Mouse (Mus musculus) forebrain, embryonic 16.5 days (tissue): ENCODE measurements around the gene Cyth3. TPM values are rescaled to one million over a fixed set of nuclear protein-coding genes. Genes with fewer than 3 reads are reported as not detected.

ENCODE experiments used
- ATAC-seq: fragments of 200-750 bp; cut with Nextera tagmentation; 2 replicates; pipeline ENCODE4 v1.8.0; 2017; ENCODE audit warnings: mild to moderate bottlenecking, moderate library complexity
- H3K27ac ChIP-seq: fragments of 300-500 bp; sonication (generic); 2 replicates; pipeline ENCODE4 v1.5.1; 2014; ENCODE audit warnings: low read length, control low read depth
- H3K27me3 ChIP-seq: fragments of 300-500 bp; sonication (generic); replicated peaks from 2 replicates; pipeline ENCODE4 v1.6.1; 2014; ENCODE audit warnings: low read length; ENCODE audit not compliant: control insufficient read depth, insufficient read depth
- H3K36me3 ChIP-seq: fragments of 300-500 bp; sonication (generic); 2 replicates; pipeline ENCODE4 v1.6.1; 2014; ENCODE audit not compliant: control insufficient read depth, insufficient read depth
- H3K4me1 ChIP-seq: fragments of 300-500 bp; sonication (generic); replicated peaks from 2 replicates; pipeline ENCODE4 v1.6.1; 2014; ENCODE audit warnings: low read length; ENCODE audit not compliant: control insufficient read depth, insufficient read depth
- H3K4me2 ChIP-seq: fragments of 300-500 bp; sonication (generic); 2 replicates; pipeline ENCODE4 v1.6.1; 2014; ENCODE audit warnings: mild to moderate bottlenecking, low read length, control low read depth
- H3K4me3 ChIP-seq: fragments of 300-500 bp; sonication (generic); replicated peaks from 2 replicates; pipeline ENCODE4 v1.5.1; 2014; ENCODE audit warnings: mild to moderate bottlenecking, low read length, control low read depth
- H3K9ac ChIP-seq: fragments of 300-500 bp; sonication (generic); replicated peaks from 2 replicates; pipeline ENCODE4 v1.6.1; 2014; ENCODE audit warnings: low read depth, low read length, control low read depth
- H3K9me3 ChIP-seq: fragments of 300-500 bp; sonication (generic); 2 replicates; pipeline ENCODE4 v1.6.1; 2016; ENCODE audit warnings: low read length; ENCODE audit not compliant: control insufficient read depth
- WGBS: fragments of 180-500 bp; shearing (Covaris S2); extraction: QIAGEN DNeasy Blood & Tissue Kit; methylation state at CpG from one replicate; pipeline ENCODE4 v1.1.7; 2014; 5-methylcytosine and 5-hydroxymethylcytosine counted together
- polyA plus RNA-seq: library from polyadenylated mRNA; unstranded; fragments of >200 nt; fragmentation: Nextera tagmentation; extraction: Ambion mirVana; gene quantifications from 2 replicates; pipeline ENCODE4 v1.2.1, GENCODE M21; 2015

The Cyth3 gene
- polyA plus RNA-seq, 1 experiment from 2014 or later: 48.8 TPM

GRCm38 (mm10) chr5:143630214-143630613, 8.0 kb downstream of the Cyth3 start:
- Histone ChIP-seq H3K4me1 (peaks cover 12% of the 10 kb centered on the region), H3K4me3 (no peak overlapping the region), H3K9me3 (no peaks in the 10 kb centered on the region), H3K4me2 (no peak overlapping the region), H3K36me3 (no peaks in the 10 kb centered on the region), H3K9ac (no peak overlapping the region), H3K27ac (no peak overlapping the region), H3K27me3 (no peaks in the 10 kb centered on the region)
- WGBS: 94% methylated on average over 3 of the region's 3 CpGs
- ATAC-seq: no peak

- 91% methylated on average over 8 of the region's 8 CpGs for WGBS
- Histone ChIP-seq H3K9me3 (no peaks in the 10 kb centered on the region), H3K27ac (no peak overlapping the region), H3K4me1 (peaks cover 12% of the 10 kb centered on the region), H3K4me2 (no peak overlapping the region), H3K9ac (no peak overlapping the region), H3K27me3 (no peaks in the 10 kb centered on the region), H3K36me3 (no peaks in the 10 kb centered on the region), H3K4me3 (no peak overlapping the region)
- no peak for ATAC-seq
These were observed 8.5 kb downstream of the Cyth3 start for GRCm38 (mm10) chr5:143630738-143631137.

- Histone ChIP-seq H3K9me3 (no peaks in the 10 kb centered on the region), H3K4me3 (no peak overlapping the region), H3K36me3 (no peaks in the 10 kb centered on the region), H3K4me1 (peaks cover 10% of the 10 kb centered on the region), H3K27me3 (no peaks in the 10 kb centered on the region), H3K4me2 (no peak overlapping the region), H3K9ac (no peak overlapping the region), H3K27ac (no peak overlapping the region)
- WGBS: 87% methylated on average over 8 of the region's 8 CpGs
- no peak for ATAC-seq
These were observed 9.3 kb downstream of the Cyth3 start for GRCm38 (mm10) chr5:143631559-143631958.

DNA sequence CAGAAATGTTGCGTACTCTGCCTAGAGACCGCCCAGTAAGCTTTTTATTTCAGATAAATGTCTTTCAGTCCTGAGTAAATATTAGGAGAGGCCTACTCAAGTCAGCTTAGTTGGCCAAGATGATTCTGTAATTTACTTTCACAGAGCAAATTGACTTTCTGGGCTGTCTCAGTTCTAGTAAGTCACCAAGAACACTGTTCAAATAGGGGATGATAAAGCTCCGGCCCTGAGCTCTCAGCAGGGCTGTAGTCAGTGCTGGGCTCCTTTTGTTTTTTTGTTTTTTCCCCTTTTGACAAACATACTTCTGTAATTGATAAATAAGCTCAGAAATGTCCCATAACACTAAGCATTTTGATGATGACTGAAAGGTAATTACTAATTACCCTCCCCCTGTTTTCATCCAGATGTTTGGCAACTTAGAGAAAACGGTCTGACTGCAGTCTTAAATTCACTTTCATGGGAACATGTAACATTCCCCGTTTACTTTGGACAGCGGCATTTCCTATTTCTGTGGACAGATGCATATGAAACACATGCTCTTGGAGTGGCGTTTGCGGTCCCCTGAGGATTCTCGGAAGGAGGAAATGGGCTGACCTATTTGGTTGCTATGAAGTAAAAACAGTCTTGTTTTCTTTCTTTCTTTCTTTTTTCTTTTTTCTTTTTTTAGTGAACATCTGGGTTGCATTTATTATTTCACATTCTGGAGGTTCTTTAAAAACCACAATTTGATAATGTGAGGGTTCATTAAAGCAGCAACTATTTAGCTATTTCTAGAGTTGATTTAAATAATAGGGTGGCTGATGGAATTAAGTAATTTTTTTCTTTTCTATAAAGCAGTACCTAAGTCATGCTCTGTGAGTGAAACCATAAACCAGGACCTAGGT, 10.7 kb downstream of the Cyth3 start:
- H3K9ac ChIP-seq: no peak overlapping the region
- no peaks in the 10 kb centered on the region for H3K9me3 ChIP-seq
- H3K27ac ChIP-seq: no peak overlapping the region
- WGBS: 74% methylated on average over 9 of the region's 9 CpGs
- no peaks in the 10 kb centered on the region for H3K27me3 ChIP-seq
- ATAC-seq: no peak
- H3K36me3 ChIP-seq: no peaks in the 10 kb centered on the region
- H3K4me3 ChIP-seq: no peak overlapping the region
- H3K4me2 ChIP-seq: no peak overlapping the region
- H3K4me1 ChIP-seq: peaks cover 12% of the 10 kb centered on the region

DNA sequence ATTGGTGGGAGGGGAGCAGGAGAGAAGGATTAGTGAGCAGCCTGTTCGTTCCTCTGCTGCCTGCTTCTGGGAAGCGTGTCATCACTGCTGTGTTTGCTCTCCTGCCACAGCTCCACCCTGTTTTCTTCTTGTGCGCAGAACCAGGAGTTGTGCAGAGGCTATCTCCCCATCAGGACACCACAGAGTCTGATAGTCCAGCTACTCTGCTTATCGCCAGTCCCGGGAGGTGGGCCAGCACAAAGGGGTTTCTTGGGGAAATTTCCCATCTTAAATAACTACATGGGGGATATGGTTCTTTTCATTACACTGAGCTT, 11.3 kb downstream of the Cyth3 start:
- Histone ChIP-seq H3K27me3 (no peaks in the 10 kb centered on the region), H3K9ac (no peak overlapping the region), H3K27ac (peak overlapping the region; percentile 0; the same call in 1 of the 2 replicates), H3K4me2 (no peak overlapping the region), H3K9me3 (no peaks in the 10 kb centered on the region), H3K4me1 (peaks cover 15% of the 10 kb centered on the region), H3K36me3 (no peaks in the 10 kb centered on the region), H3K4me3 (no peak overlapping the region)
- ATAC-seq: no peak
- WGBS: 52% methylated on average over 5 of the region's 5 CpGs

DNA sequence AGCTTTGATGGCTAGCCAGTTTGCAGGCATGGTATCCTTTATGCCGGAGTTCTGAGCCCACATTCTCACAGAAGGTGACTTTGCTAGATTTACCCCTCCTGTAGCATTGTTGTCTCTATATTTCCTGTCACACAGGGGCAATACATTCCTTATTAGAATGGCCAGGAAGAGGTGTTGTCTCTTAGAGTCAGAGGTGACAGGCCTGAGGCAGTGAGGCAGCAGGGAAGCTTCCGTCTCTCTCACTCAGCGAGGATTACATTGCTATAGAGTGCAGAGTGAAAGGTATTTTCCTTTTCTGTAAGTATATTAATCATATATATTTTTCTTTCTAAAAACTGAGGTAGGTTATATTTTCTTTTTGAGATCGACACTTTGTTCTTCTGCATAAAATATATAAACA, 11.6 kb downstream of the Cyth3 start:
- Histone ChIP-seq H3K27me3 (no peaks in the 10 kb centered on the region), H3K9ac (no peak overlapping the region), H3K36me3 (no peaks in the 10 kb centered on the region), H3K4me3 (no peak overlapping the region), H3K4me1 (peaks cover 15% of the 10 kb centered on the region), H3K27ac (peak overlapping the region; percentile 0; the same call in 1 of the 2 replicates), H3K9me3 (no peaks in the 10 kb centered on the region), H3K4me2 (no peak overlapping the region)
- no peak for ATAC-seq
- WGBS: 80% methylated on average over 4 of the region's 4 CpGs

DNA sequence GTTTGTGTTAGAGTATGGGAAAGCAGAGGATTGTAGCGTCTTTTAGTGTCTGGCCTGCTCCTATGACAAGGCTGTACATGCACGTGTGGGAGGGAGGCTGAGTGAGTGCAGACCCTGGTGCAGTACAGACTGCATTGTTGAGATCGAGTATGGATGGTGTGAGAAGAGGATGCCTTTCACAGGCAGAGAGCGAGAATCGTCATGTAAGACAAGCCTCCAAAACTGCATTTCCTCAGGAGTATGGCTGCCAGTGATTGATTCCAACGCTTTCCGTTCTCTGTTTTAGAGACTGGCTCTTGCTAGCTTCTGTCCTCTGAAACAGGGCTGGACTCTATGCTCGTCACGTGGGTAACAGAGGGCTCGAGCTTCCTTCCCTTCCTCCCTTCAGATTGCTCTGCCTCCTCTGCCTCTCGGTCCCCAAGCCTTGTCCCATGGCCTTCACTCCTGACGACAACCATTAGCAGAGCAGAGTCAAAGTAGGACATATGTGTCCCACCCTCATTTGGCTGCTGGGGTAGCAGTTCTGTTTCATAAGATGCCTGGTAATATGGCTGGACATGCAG, 12.4 kb downstream of the Cyth3 start:
- ATAC-seq: no peak
- no peak overlapping the region; the same call in 1 of the 2 replicates for H3K4me2 ChIP-seq

DNA sequence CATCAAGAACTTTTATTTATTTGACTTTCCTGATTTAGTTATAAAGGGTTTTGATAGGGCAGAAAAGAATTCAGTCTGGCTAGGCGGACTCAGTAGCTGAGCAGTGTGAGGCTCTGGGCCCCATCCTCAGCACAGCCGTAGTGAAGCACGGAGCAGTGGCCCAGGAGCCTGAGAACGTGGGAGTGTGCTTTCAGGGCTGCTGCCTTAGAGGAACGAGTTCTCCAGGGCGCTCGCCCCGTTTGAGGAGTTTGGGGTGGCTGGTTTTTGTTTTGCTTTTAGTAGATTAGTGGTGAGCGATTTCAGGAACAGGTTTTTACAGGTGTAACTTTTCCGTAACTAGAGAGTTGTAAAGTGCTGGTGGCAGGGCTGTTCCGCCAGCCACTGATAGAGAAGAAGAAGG, 13.1 kb downstream of the Cyth3 start:
- Histone ChIP-seq H3K36me3 (no peaks in the 10 kb centered on the region), H3K9ac (no peak overlapping the region), H3K4me1 (peaks cover 15% of the 10 kb centered on the region), H3K4me2 (no peak overlapping the region), H3K27me3 (no peaks in the 10 kb centered on the region), H3K9me3 (no peaks in the 10 kb centered on the region), H3K4me3 (no peak overlapping the region), H3K27ac (no peak overlapping the region)
- no peak for ATAC-seq
- 81% methylated on average over 11 of the region's 11 CpGs for WGBS

More for the DNA sequence above, 12.4 kb downstream of the Cyth3 start:
- Histone ChIP-seq H3K4me3 (no peak overlapping the region), H3K9ac (peak overlapping the region; percentile 15; the same call in 1 of the 2 replicates), H3K9me3 (no peaks in the 10 kb centered on the region), H3K4me1 (peaks cover 15% of the 10 kb centered on the region), H3K36me3 (no peaks in the 10 kb centered on the region), H3K27me3 (no peaks in the 10 kb centered on the region), H3K27ac (peak overlapping the region; percentile 60)
- 70% methylated on average over 12 of the region's 12 CpGs for WGBS

- H3K27ac ChIP-seq: no peak overlapping the region
- H3K4me2 ChIP-seq: no peak overlapping the region
- peaks cover 15% of the 10 kb centered on the region for H3K4me1 ChIP-seq
- no peaks in the 10 kb centered on the region for H3K36me3 ChIP-seq
- no peaks in the 10 kb centered on the region for H3K9me3 ChIP-seq
- no peak overlapping the region for H3K9ac ChIP-seq
- WGBS: 91% methylated on average over 7 of the region's 7 CpGs
- ATAC-seq: no peak
- no peaks in the 10 kb centered on the region for H3K27me3 ChIP-seq
- H3K4me3 ChIP-seq: no peak overlapping the region
These were observed 13.9 kb downstream of the Cyth3 start for GRCm38 (mm10) chr5:143636173-143636572.
